Mouse (Mus musculus) embryo, embryonic 11.5 days (tissue): ENCODE results near the gene Echdc2.
"Not testable (repeated sequence)": the region's sequence is repeated elsewhere in the genome, so short reads cannot be mapped to it uniquely, and the experiment has no call there.

Experiments used
- DNase-seq: peaks from one replicate; pipeline ENCODE4 v3.0.0-alpha.2; 2012; ENCODE audit warnings: low read depth, low spot score

The Echdc2 gene

GRCm38 (mm10) chr4:108165152-108165895, at the start of gene Echdc2:
Gene Echdc2, plus strand, starts transcription at chr4:108165437.
- peak; percentile 32 for DNase-seq

GRCm38 (mm10) chr4:108116466-108116865, 48.8 kb upstream of the Echdc2 start:
- DNase-seq = no peak

- no peak for DNase-seq
Observed at GRCm38 (mm10) chr4:108117488-108117887, 47.7 kb upstream of the Echdc2 start.

GRCm38 (mm10) chr4:108117924-108118876, 47.0 kb upstream of the Echdc2 start:
- DNase-seq = peak; percentile 88

- DNase-seq = no peak
Observed at GRCm38 (mm10) chr4:108124104-108124503, 41.1 kb upstream of the Echdc2 start.

GRCm38 (mm10) chr4:108126260-108126659, 39.0 kb upstream of the Echdc2 start:
- DNase-seq = no peak

- no peak for DNase-seq
Observed at GRCm38 (mm10) chr4:108127516-108127915, 37.7 kb upstream of the Echdc2 start.

GRCm38 (mm10) chr4:108128339-108128738, 36.9 kb upstream of the Echdc2 start:
- no peak for DNase-seq

GRCm38 (mm10) chr4:108130452-108130851, 34.8 kb upstream of the Echdc2 start:
- no peak for DNase-seq

- DNase-seq = no peak
Observed at GRCm38 (mm10) chr4:108136938-108137337, 28.3 kb upstream of the Echdc2 start.

- not testable (repeated sequence) for DNase-seq
Observed at GRCm38 (mm10) chr4:108143178-108143577, 22.1 kb upstream of the Echdc2 start.

GRCm38 (mm10) chr4:108143778-108144177, 21.5 kb upstream of the Echdc2 start:
- DNase-seq = no peak

GRCm38 (mm10) chr4:108144880-108145279, 20.4 kb upstream of the Echdc2 start, which contains the start of gene Scp2:
Gene Scp2, minus strand, starts transcription at chr4:108144998.
- no peak for DNase-seq

- not testable (repeated sequence) for DNase-seq
Observed at GRCm38 (mm10) chr4:108145554-108145953, 19.7 kb upstream of the Echdc2 start.

- DNase-seq = not testable (repeated sequence)
Observed at GRCm38 (mm10) chr4:108155141-108155540, 10.1 kb upstream of the Echdc2 start.

- no peak for DNase-seq
Observed at GRCm38 (mm10) chr4:108161936-108162335, 3.3 kb upstream of the Echdc2 start.

GRCm38 (mm10) chr4:108163291-108163690, 1.9 kb upstream of the Echdc2 start:
- no peak for DNase-seq

GRCm38 (mm10) chr4:108166874-108167273, 1.6 kb downstream of the Echdc2 start:
- DNase-seq = no peak

GRCm38 (mm10) chr4:108168056-108168455, 2.8 kb downstream of the Echdc2 start:
- no peak for DNase-seq

GRCm38 (mm10) chr4:108182278-108182677, 17.0 kb downstream of the Echdc2 start:
- no peak for DNase-seq

GRCm38 (mm10) chr4:108192821-108193323, 27.6 kb downstream of the Echdc2 start:
- no peak for DNase-seq

GRCm38 (mm10) chr4:108196277-108196855, 31.1 kb downstream of the Echdc2 start:
- DNase-seq = no peak
